Mouse (Mus musculus) ES-E14 (cell line): ENCODE data around the gene Tmem266. TPM values are rescaled to one million over a fixed set of nuclear protein-coding genes. Genes with fewer than 3 reads are reported as not detected.

ENCODE experiments used
- DNase-seq: peaks from one replicate; pipeline ENCODE4 v3.0.0-alpha.2; 2013; ENCODE audit warnings: low read depth, low spot score
- H3K27ac ChIP-seq: 2 replicates; pipeline ENCODE4 v1.5.1; 2012; ENCODE audit warnings: low read depth, mild to moderate bottlenecking, low read length, moderate library complexity, mixed read lengths; ENCODE audit not compliant: poor library complexity, insufficient read depth, severe bottlenecking
- H3K36me3 ChIP-seq: 2 replicates; pipeline ENCODE4 v1.6.1; 2012; ENCODE audit warnings: mild to moderate bottlenecking, low read length, moderate library complexity, mixed read lengths; ENCODE audit not compliant: control insufficient read depth, poor library complexity, insufficient read depth, severe bottlenecking
- H3K4me1 ChIP-seq, 2 experiments: fragments of 150-350 bp in 1 of 2; sonication (generic) in 1 of 2; 2 replicates each; pipeline ENCODE4 v1.6.1; 2012; ENCODE audit warnings: low read length in 2 of 2, mild to moderate bottlenecking in 1 of 2, mixed read lengths in 1 of 2; ENCODE audit not compliant: control insufficient read depth in 2 of 2, insufficient read depth in 2 of 2, poor library complexity in 1 of 2
- H3K4me3 ChIP-seq, 2 experiments: fragments of 150-350 bp in 1 of 2; sonication (generic) in 1 of 2; 2 replicates each; pipeline ENCODE4 v1.5.1; 2012; ENCODE audit warnings: low read length in 2 of 2, low read depth in 1 of 2, mild to moderate bottlenecking in 1 of 2, mixed read lengths in 1 of 2; ENCODE audit not compliant: insufficient read depth in 1 of 2, poor library complexity in 1 of 2, severe bottlenecking in 1 of 2
- H3K9ac ChIP-seq: 2 replicates; pipeline ENCODE4 v1.6.1; 2012; ENCODE audit warnings: low read depth, mild to moderate bottlenecking, low read length, mixed read lengths; ENCODE audit not compliant: poor library complexity, insufficient read depth, severe bottlenecking
- H3K9me3 ChIP-seq: fragments of 150-350 bp; sonication (generic); 2 replicates; pipeline ENCODE4 v1.6.1; 2012; ENCODE audit warnings: low read depth, mild to moderate bottlenecking, low read length; ENCODE audit not compliant: control insufficient read depth, insufficient read depth
- CHD2 ChIP-seq: IDR thresholded peaks from 2 replicates; pipeline ENCODE4 v1.6.1; 2014; ENCODE audit warnings: mild to moderate bottlenecking, low read depth, low read length, inconsistent platforms
- HCFC1 ChIP-seq: IDR thresholded peaks from 2 replicates; pipeline ENCODE4 v1.6.1; 2012; ENCODE audit warnings: low read length, inconsistent platforms, borderline replicate concordance; ENCODE audit not compliant: insufficient read depth
- MAFK ChIP-seq: IDR thresholded peaks from 2 replicates; pipeline ENCODE4 v1.6.1; 2014; ENCODE audit warnings: mild to moderate bottlenecking, low read depth, low read length, inconsistent platforms; ENCODE audit not compliant: insufficient read depth
- ZC3H11A ChIP-seq: IDR thresholded peaks from 2 replicates; pipeline ENCODE4 v1.6.1; 2012; ENCODE audit warnings: low read depth, mild to moderate bottlenecking, inconsistent platforms, low read length, borderline replicate concordance
- ZNF384 ChIP-seq: IDR thresholded peaks from 2 replicates; pipeline ENCODE4 v1.6.1; 2012; ENCODE audit warnings: low read depth, low read length, inconsistent platforms
- in situ Hi-C, 2 experiments: fragments of 600-800 bp; cut with MboI; formaldehyde crosslinking; loops; one replicate each; pipeline ENCODE4 v1.15.1; 2025; ENCODE audit warnings: low sequenced_read_pairs in 2 of 2, inconsistent platforms in 1 of 2; ENCODE audit not compliant: unreplicated experiment in 2 of 2
- total RNA-seq: library from RNA; depleted of rRNA; stranded (reverse); fragments of 300-350 nt; gene quantifications from 2 replicates; pipeline ENCODE4 v1.2.3, GENCODE M21; 2012; rRNA removed

Tmem266 gene
- total RNA-seq: 0.58 and 0.85 TPM in 2 replicates

DNA sequence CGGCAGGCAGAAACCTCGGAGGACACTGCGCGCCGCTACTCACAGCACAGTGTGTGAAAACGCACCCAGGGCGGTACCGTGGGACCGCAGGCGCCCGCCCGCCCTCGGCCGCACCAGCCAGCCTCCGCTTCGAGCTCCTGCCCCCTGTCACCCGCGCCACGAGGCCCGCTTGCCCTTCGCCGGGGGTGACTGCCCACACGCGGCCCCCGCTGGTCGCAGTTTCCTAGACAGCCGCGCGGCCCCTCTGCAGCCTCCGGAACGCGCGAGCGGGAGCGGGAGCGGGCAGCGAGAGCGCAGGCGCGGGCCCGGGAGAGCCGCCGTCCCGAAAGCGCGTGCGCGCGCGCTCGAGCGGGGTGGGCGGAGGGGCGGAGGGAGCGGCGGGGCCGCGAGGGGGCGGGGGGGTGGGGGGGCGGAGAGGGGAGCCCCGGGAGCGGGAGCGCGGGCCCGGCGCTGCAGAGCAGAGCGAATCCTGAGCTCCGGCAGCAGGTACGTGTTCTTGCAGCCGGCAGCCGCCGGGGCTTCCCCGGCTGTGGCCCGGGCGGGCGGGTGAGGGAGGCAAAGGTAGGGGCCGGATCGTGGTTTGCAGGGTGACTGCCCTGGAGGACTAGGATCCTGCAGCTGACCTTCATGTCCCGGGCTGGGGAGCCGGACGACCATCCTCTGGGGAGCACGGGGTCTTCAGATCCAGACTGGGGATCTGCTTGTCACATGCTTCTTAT is at the start of gene Tmem266, which contains the start of gene Nrg4:
TSS of gene Tmem266 (plus strand) at position 399 of the 719 bp plus-strand sequence.
TSS of gene Nrg4 (minus strand) at position 330 of the 719 bp plus-strand sequence.
- H3K9me3 ChIP-seq: no peaks in the 10 kb centered on the region
- H3K36me3 ChIP-seq: no peaks in the 10 kb centered on the region
- H3K9ac ChIP-seq: peak within 1 kb of the TSS; percentile 87
- H3K4me3 ChIP-seq: peak within 1 kb of the TSS; percentile 85 to 90
- H3K27ac ChIP-seq: no peak within 1 kb of the TSS
- TF ChIP-seq MAFK: no peak
- no peak for TF ChIP-seq ZC3H11A
- TF ChIP-seq CHD2: no peak
- no peak for TF ChIP-seq ZNF384
- no peak; the same call in 1 of the 2 replicates for TF ChIP-seq HCFC1
- in situ Hi-C loops: no loop called here
- peaks cover under 1 to 3% of the 10 kb centered on the region in 2 experiments; a peak in 2 of 4 replicates for H3K4me1 ChIP-seq
- DNase-seq: peak; percentile 50

GRCm38 (mm10) chr9:55277562-55277961 is 49.2 kb upstream of the Tmem266 start:
- in situ Hi-C loops: no loop called here

GRCm38 (mm10) chr9:55279114-55279825 is 47.4 kb upstream of the Tmem266 start:
- in situ Hi-C loops: no loop called here
- H3K27ac ChIP-seq: no peak overlapping the region
- no peaks in the 10 kb centered on the region for H3K36me3 ChIP-seq
- TF ChIP-seq ZNF384: no peak
- TF ChIP-seq CHD2: no peak
- TF ChIP-seq ZC3H11A: no peak
- no peak for TF ChIP-seq HCFC1
- no peak for TF ChIP-seq MAFK
- DNase-seq: no peak
- H3K4me3 ChIP-seq: no peak overlapping the region
- H3K9ac ChIP-seq: no peak overlapping the region
- H3K9me3 ChIP-seq: no peaks in the 10 kb centered on the region
- 0 out of 4 replicates have a peak, but pooled peaks cover 0 to 2% of the 10 kb centered on the region in 2 experiments for H3K4me1 ChIP-seq

More at GRCm38 (mm10) chr9:55277562-55277961, 49.2 kb upstream of the Tmem266 start:
- no peak for DNase-seq
- no peaks in the 10 kb centered on the region for H3K36me3 ChIP-seq
- no peak overlapping the region for H3K27ac ChIP-seq
- H3K9ac ChIP-seq: no peak overlapping the region
- no peaks in the 10 kb centered on the region for H3K9me3 ChIP-seq
- TF ChIP-seq MAFK (no peak), ZC3H11A (no peak), ZNF384 (no peak), CHD2 (no peak), HCFC1 (no peak)
- no peak overlapping the region for H3K4me3 ChIP-seq
- peaks cover 0 to 2% of the 10 kb centered on the region in 2 experiments; a peak in 1 of 4 replicates for H3K4me1 ChIP-seq

- H3K9me3 ChIP-seq: no peaks in the 10 kb centered on the region
- no peak overlapping the region for H3K4me3 ChIP-seq
- no peak overlapping the region for H3K27ac ChIP-seq
- H3K9ac ChIP-seq: no peak overlapping the region
- no peaks in the 10 kb centered on the region for H3K36me3 ChIP-seq
- 0 out of 4 replicates have a peak, but pooled peaks cover 0 to 2% of the 10 kb centered on the region in 2 experiments for H3K4me1 ChIP-seq
- peak; percentile 43 for DNase-seq
- TF ChIP-seq CHD2 (no peak), ZNF384 (no peak), MAFK (no peak), ZC3H11A (no peak), HCFC1 (no peak)
- in situ Hi-C loops: no loop called here
Measured at GRCm38 (mm10) chr9:55283516-55283915, 43.2 kb upstream of the Tmem266 start.
